Mouse (Mus musculus) left cerebral cortex, adult 11 months (tissue): Measurements from ENCODE around the gene Tuba1c.

ENCODE experiments used
- DNase-seq: peaks from one replicate; pipeline ENCODE4 v3.0.0; 2022; ENCODE audit warnings: low spot score

The Tuba1c gene

GRCm38 (mm10) chr15:98996840-98997239 lies 32.9 kb upstream of the Tuba1c start:
- no peak for DNase-seq

DNA sequence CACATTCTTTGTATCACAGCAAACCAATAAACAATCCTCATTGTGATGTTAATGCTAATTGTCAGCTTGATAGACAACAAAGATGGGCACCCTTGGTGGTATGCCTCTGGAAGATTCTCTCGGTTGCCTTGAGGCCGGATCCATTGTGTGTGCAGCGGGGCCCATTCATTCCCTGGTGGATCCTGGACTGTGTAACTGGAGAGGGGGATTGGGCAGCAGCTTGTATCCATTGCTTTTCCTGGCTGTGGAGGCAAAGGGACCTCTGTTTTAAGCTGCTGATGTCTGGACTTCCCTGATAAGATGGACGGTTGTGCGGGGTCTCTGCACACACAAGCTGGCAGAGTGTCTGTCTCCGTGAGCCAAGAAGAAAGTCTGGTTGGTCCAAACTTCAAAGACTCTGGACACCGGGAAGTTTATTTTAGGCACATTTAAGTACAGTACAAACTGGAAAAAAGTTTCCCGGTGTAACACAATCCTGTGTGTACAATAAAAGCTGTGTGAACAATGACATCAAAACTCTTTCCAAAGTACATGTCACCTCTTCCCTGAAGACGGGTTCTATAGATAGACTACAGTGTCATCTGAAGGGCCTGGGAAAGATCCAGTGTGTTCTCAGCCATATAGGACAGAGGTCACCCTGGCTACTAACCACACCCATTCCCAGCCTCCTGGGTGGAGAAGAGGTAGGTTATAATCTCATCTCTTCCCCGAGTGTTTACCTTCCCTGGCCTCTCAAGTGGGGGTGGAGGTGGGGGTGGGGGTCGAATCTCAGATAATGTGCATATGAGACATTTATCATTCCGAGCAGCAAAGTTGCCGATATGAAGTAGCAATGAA lies 31.5 kb upstream of the Tuba1c start:
- no peak for DNase-seq

DNA sequence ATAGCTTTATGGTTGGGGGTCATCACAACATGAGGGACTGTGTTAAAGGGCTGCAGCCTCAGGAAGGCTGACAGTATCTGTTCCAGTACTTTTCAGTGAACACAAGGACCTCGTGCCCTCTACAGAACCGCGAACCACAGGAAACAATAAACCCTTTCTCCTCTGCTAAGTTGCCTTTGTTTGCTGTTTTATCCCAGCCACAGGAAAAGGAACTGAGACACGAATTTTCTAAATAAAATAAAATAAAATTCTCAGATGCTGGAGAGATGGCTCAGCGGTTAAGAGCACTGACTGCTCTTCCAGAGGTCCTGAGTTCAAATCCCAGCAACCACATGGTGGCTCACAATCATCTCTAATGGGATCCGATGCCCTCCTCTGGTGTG lies 30.9 kb upstream of the Tuba1c start:
- DNase-seq: no peak

DNA sequence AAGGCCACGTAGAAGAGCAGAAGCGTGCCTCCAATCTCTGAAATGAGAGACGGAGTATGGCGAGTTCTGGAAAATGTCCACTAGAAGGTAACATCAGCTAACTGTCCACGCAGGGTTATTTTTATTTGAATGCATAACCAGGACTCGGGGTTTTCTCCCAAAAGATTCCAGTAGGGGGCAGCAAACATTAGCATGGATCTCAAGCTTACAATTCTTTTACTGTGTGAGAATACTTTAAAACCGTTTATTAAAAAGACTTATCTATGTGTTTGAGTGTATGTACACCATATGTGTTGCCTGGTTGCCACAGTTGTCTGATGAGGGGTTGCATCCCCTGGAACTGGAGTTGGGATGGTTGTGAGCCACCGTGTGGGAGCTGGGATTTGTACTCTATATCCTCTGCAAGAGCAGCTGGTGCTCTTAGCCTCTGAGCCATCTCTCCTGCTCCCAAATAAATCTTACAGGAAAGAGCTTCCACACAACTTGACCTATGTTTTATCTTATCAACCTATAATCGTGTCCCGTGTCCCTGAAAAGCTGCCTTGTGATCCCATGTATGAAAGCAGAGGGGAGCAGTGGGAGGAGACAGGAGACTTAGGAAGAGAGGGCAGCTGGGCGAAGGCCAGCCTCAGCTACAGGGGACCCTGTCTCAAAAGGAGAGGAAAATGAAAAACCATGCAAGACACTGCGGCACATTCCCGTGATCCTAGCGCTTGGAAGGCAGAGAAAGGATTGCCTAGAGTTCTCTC lies 29.0 kb upstream of the Tuba1c start:
- DNase-seq: no peak

- no peak for DNase-seq
Observed at GRCm38 (mm10) chr15:99001451-99001931, 28.2 kb upstream of the Tuba1c start.

GRCm38 (mm10) chr15:99003600-99003999 lies 26.1 kb upstream of the Tuba1c start:
- DNase-seq: no peak

DNA sequence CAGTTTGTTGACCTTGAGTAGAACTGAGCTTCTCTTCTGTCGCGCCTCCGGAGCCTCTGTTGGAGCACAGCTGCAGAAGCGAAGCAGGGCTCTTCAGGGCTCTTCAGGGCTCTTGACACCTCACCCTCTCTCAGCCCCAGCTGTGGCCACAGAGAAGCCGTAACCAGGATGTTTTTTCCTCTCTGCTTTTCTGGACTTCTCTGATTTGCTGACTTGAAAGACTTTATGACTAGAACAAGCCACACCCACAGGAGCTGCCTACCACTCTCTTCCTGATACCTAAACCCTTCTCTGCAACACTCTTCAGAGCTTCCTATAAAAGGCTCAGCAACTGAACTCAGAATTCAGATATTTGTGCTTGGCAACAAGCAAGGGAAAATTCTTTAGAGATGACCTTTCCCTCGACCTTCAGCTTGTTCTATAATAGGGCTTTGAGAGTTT lies 20.9 kb upstream of the Tuba1c start:
- no peak for DNase-seq

- no peak for DNase-seq
Observed at GRCm38 (mm10) chr15:99010896-99011295, 18.8 kb upstream of the Tuba1c start.

GRCm38 (mm10) chr15:99011946-99012345 lies 17.7 kb upstream of the Tuba1c start:
- no peak for DNase-seq

GRCm38 (mm10) chr15:99014496-99015030 lies 15.1 kb upstream of the Tuba1c start:
- DNase-seq: no peak

- no peak for DNase-seq
Observed at GRCm38 (mm10) chr15:99017355-99017761, 12.3 kb upstream of the Tuba1c start.

GRCm38 (mm10) chr15:99017986-99018385 lies 11.7 kb upstream of the Tuba1c start:
- DNase-seq: no peak

DNA sequence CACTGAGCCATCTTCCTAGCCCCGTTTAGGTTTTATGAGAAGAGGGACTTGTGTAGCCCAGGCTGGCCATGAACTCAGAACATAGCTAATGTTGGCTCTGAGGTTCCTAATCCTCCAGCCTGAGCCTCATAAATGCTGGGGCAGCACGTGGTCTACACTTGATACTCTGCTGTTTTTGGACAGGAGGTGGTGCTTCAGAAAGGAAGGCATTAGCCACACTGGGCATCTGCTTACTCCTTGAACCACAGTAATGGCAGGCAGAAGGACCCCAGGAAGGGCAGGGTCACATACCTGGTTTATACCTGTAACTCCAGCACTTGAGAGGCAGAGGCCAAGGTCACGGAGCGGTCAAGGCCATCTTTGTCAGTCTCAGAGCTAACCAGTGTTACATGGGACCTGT lies 11.1 kb upstream of the Tuba1c start:
- no peak for DNase-seq

- no peak for DNase-seq
Observed at GRCm38 (mm10) chr15:99019436-99019835, 10.3 kb upstream of the Tuba1c start.

GRCm38 (mm10) chr15:99020171-99020570 lies 9.5 kb upstream of the Tuba1c start:
- DNase-seq: no peak

DNA sequence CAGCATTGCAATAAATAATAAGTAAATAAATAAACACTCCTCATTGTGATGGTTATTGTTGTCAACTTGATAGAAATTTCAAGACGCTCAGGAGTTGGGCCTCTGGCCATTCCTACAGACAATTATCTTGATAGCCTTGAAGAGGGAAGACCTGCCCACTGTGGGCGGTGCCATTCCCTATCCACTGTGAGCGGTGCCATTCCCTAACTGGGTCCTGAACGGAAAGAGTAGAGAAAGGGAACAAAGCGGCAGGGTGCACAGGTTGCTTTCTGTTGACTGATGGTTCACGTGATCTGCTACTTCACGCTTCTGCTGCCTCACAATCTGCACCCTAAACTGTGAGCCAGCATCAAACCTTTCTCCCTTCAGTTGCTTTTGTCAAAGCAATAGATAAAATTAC lies 8.4 kb upstream of the Tuba1c start:
- no peak for DNase-seq

DNA sequence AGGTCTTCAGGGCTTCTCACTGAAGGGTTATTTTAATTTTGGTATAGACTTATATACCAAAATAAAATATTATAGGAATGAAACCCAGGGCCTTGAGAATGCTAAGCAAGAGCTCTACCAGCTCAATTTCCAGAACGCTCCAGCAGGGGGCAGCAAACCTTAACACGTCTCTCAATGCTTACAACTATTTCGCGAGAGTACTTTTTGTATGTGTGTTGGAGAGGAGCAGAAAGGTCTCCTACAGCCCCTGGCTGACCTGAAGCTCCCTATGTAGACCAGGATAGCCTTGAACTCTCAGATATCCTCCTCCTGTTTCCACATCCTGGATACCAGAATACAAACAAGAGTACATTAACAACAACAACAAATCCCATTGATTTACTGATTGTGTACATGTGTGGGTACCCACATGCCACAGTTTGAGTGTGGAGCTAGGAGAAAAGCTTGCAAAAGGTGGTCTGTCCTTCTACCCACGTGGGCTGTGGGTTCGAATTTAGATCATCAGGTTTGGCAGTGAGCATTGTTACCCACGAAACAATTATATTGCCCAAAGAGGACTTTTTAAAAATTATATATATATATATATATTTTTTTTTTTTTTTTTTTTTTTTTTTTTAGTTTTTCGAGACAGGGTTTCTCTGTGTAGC lies 4.9 kb upstream of the Tuba1c start:
- DNase-seq: peak; percentile 45

DNA sequence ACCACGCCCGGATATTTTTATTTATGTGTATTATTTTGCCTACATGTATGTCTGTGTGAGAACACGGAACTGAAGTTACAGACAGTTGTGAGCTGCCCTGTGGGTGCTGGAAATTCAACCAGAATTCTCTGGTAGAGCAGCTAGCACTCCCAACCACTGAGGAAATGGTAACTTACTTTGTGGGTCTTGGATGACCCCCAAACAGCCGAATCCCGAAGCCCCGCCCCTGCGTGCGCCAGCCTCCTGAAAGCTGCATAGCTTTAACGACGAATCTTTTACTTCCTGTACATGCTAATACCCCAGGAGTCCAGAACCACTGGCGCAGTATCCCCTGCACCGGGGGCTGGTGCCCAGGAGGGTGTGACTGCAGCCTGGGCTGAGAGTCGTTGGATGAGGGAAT lies 4.3 kb upstream of the Tuba1c start:
- DNase-seq: no peak

GRCm38 (mm10) chr15:99026259-99026658 lies 3.4 kb upstream of the Tuba1c start:
- DNase-seq: no peak

GRCm38 (mm10) chr15:99027116-99027515 lies 2.6 kb upstream of the Tuba1c start:
- no peak for DNase-seq

DNA sequence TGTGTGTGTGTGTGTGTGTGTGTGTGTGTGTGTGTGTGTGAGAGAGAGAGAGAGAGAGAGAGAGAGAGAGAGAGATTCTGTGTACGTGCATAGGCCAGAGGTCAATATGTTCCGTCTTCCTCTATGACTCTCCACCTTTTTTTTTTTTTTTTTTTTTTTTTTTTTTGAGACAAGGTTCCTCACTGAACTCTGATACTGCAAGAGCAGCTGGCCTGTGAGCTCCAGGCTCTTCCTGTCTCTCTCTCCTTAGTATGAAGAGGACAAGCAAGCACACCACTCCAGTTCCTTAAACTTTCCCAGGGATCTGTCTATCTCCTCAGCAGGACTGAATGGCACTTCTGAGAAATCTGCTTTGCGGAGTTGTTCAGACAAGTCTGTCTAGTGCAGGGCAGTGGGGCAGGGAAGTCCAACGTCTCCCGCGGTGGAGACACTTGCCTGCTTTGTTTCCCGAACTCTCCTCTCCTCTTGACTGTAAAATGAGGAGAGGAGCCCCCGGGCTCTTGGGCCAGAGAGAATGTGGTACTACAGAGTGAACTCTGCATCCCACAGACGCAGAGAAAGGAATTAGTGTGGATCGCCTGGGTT lies 725 bp upstream of the Tuba1c start:
- no peak for DNase-seq
